Mouse (Mus musculus) intestine, embryonic 14.5 days (tissue): ENCODE measurements at regions not wholly inside any gene's neighbourhood (a gene's known extent, or its start where the extent isn't known, plus 50 kb on each side); places are given as distances from the start of the nearest gene placed in this dataset.

ENCODE experiments used
- ATAC-seq: fragments of 200-750 bp; cut with Nextera tagmentation; replicated peaks from 2 replicates; pipeline ENCODE4 v1.8.0; 2017; ENCODE audit warnings: low read depth, moderate number of reproducible peaks, moderate TSS enrichment, moderate library complexity; ENCODE audit not compliant: low FRiP score, low TSS enrichment
- DNase-seq: peaks from one replicate; pipeline ENCODE4 v3.0.0-alpha.2; 2018; ENCODE audit warnings: low spot score
- H3K27ac ChIP-seq: fragments of 300-500 bp; sonication (generic); 2 replicates; pipeline ENCODE4 v1.5.1; 2014; ENCODE audit warnings: low read depth, mild to moderate bottlenecking, control low read depth
- H3K27me3 ChIP-seq: fragments of 300-500 bp; sonication (generic); replicated peaks from 2 replicates; pipeline ENCODE4 v1.6.1; 2014; ENCODE audit warnings: low read length, control low read depth; ENCODE audit not compliant: control insufficient read depth, insufficient read depth
- H3K36me3 ChIP-seq: fragments of 300-500 bp; sonication (generic); 2 replicates; pipeline ENCODE4 v1.6.1; 2014; ENCODE audit warnings: low read length, control low read depth; ENCODE audit not compliant: control insufficient read depth, insufficient read depth
- H3K4me1 ChIP-seq: fragments of 300-500 bp; sonication (generic); replicated peaks from 2 replicates; pipeline ENCODE4 v1.6.1; 2014; ENCODE audit warnings: low read length, control low read depth, mixed read lengths; ENCODE audit not compliant: control insufficient read depth, insufficient read depth
- H3K4me2 ChIP-seq: fragments of 300-500 bp; sonication (generic); 2 replicates; pipeline ENCODE4 v1.6.1; 2014; ENCODE audit warnings: low read length
- H3K4me3 ChIP-seq: fragments of 300-500 bp; sonication (generic); 2 replicates; pipeline ENCODE4 v1.5.1; 2014; ENCODE audit warnings: low read depth, low read length, control low read depth, mixed read lengths
- H3K9ac ChIP-seq: fragments of 300-500 bp; sonication (generic); 2 replicates; pipeline ENCODE4 v1.6.1; 2014; ENCODE audit warnings: mild to moderate bottlenecking, low read length
- H3K9me3 ChIP-seq: fragments of 300-500 bp; sonication (generic); 2 replicates; pipeline ENCODE4 v1.6.1; 2016; ENCODE audit warnings: low read length, control low read depth; ENCODE audit not compliant: control insufficient read depth
- WGBS: fragments of 180-500 bp; shearing (Covaris S2); extraction: QIAGEN DNeasy Blood & Tissue Kit; methylation state at CpG from one replicate; pipeline ENCODE4 v1.1.7; 2014; 5-methylcytosine and 5-hydroxymethylcytosine counted together

DNA sequence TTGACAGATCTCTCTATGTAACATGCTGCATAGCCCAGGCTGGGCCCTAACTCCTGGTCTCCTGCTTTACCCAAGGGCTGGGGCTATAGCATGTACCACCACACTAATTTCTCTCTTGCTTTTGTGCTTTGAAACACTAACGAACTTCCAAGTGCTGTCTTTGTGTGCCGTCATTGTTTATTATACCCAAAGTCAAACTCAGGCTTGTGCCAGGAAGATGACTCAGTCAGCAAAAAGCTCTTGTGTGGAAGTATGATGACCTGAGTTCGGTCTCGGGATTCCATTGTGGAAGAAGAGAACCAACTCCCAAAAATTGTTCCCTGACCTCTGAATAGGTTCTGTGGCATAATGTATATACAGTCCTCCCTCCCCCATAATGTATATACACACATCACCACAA lies 84.1 kb upstream of the Syt6 start:
- no peak for DNase-seq
- ATAC-seq = no peak
- no peak overlapping the region for H3K9ac ChIP-seq
- H3K27me3 ChIP-seq = no peaks in the 10 kb centered on the region
- no peaks in the 10 kb centered on the region for H3K36me3 ChIP-seq
- H3K27ac ChIP-seq = no peak overlapping the region
- H3K4me2 ChIP-seq = no peak overlapping the region
- 80% methylated on average over 4 of the region's 4 CpGs for WGBS
- no peaks in the 10 kb centered on the region for H3K4me1 ChIP-seq
- no peaks in the 10 kb centered on the region for H3K9me3 ChIP-seq
- no peak overlapping the region for H3K4me3 ChIP-seq

- Histone ChIP-seq H3K4me3 (no peak overlapping the region), H3K9me3 (no peaks in the 10 kb centered on the region), H3K27ac (no peak overlapping the region), H3K4me1 (no peaks in the 10 kb centered on the region), H3K27me3 (no peaks in the 10 kb centered on the region), H3K9ac (no peak overlapping the region), H3K36me3 (no peaks in the 10 kb centered on the region), H3K4me2 (no peak overlapping the region)
- no peak for ATAC-seq
- no peak for DNase-seq
- WGBS = 82% methylated on average over 3 of the region's 3 CpGs
These were observed 82.8 kb upstream of the Syt6 start for GRCm38 (mm10) chr3:103492211-103492610.

GRCm38 (mm10) chr3:103493623-103494022 lies 81.4 kb upstream of the Syt6 start:
- 100% methylated on average over 1 of the region's 1 CpGs for WGBS
- H3K27me3 ChIP-seq = no peaks in the 10 kb centered on the region
- no peaks in the 10 kb centered on the region for H3K4me1 ChIP-seq
- H3K9me3 ChIP-seq = no peaks in the 10 kb centered on the region
- no peaks in the 10 kb centered on the region for H3K36me3 ChIP-seq
- DNase-seq (no peak), ATAC-seq (no peak)
- H3K27ac ChIP-seq = no peak overlapping the region
- no peak overlapping the region for H3K4me3 ChIP-seq
- H3K4me2 ChIP-seq = no peak overlapping the region
- H3K9ac ChIP-seq = no peak overlapping the region

DNA sequence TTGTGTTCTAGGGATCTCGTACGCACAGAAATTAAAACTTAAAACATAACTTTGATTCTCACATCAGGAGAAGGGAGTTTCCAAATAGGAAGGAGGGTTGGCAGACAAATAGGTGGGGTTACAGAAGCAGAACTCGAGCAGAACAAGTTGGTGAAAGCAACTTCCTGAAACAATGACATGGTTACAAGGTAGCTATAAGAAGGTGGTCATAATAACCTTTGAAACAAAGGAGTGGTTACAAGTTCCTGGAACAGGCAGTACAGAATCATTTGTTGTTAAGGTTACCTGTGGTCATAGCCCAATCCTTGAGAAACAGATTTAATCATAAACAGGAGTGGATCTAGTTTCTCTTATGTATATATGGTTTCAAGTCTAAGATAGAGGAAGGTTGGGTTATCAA lies 81.0 kb upstream of the Syt6 start:
- H3K27ac ChIP-seq = no peak overlapping the region
- WGBS = 84% methylated on average over 3 of the region's 3 CpGs

DNA sequence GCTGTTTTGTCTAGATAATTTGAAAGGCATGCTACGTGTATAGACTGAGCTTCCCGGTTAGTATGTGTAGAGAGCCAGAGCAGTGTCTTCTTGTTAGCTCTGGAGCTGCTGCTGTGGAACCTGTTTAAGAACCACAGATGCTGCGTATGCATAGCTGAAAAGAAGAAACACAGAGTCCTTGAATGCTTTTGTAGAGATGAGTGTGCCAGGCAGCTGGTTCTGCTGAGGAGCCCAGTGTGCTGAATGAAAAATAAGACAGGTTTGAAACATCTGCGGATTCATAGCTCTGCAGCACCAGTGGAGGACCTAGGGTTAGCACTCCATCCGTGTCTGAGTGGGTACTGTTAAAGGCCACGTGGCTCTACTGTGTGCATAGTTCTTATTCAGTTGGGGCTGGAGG lies 78.9 kb upstream of the Syt6 start:
- no peaks in the 10 kb centered on the region for H3K27me3 ChIP-seq
- no peak overlapping the region for H3K9ac ChIP-seq
- H3K4me2 ChIP-seq = no peak overlapping the region
- H3K9me3 ChIP-seq = no peaks in the 10 kb centered on the region
- no peaks in the 10 kb centered on the region for H3K36me3 ChIP-seq
- ATAC-seq (no peak), DNase-seq (no peak)
- WGBS = 82% methylated on average over 6 of the region's 6 CpGs
- no peaks in the 10 kb centered on the region for H3K4me1 ChIP-seq
- no peak overlapping the region for H3K4me3 ChIP-seq
- H3K27ac ChIP-seq = no peak overlapping the region

More for the DNA sequence above, 81.0 kb upstream of the Syt6 start:
- no peak overlapping the region for H3K4me3 ChIP-seq
- no peaks in the 10 kb centered on the region for H3K9me3 ChIP-seq
- no peaks in the 10 kb centered on the region for H3K36me3 ChIP-seq
- no peak overlapping the region for H3K9ac ChIP-seq
- no peaks in the 10 kb centered on the region for H3K27me3 ChIP-seq
- H3K4me1 ChIP-seq = no peaks in the 10 kb centered on the region
- no peak overlapping the region for H3K4me2 ChIP-seq
- ATAC-seq (no peak), DNase-seq (no peak)

GRCm38 (mm10) chr3:103496683-103497082 lies 78.3 kb upstream of the Syt6 start:
- ATAC-seq (no peak), DNase-seq (no peak)
- Histone ChIP-seq H3K36me3 (no peaks in the 10 kb centered on the region), H3K9me3 (no peaks in the 10 kb centered on the region), H3K27me3 (no peaks in the 10 kb centered on the region), H3K9ac (no peak overlapping the region), H3K27ac (no peak overlapping the region), H3K4me3 (no peak overlapping the region), H3K4me2 (no peak overlapping the region), H3K4me1 (no peaks in the 10 kb centered on the region)
- WGBS = 71% methylated on average over 3 of the region's 3 CpGs

DNA sequence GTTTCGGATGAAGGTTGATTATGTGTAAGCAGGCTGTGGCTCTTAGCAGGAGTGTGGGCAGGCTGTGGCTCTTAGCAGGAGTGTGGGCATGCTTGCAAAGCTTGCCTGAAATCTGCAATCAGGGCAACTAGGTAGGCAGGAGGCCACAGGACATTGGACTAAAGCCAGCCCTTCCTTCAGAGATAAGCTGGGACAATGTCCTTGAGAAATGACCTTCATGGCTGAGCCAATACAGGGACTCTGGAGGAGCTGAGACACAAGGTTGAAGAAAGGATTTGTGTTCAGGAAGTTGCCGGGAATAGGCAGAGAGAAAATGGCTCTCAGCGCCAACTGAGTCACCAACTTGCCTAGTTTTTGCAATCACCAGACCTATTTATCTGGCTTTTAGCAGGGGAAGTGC lies 77.3 kb upstream of the Syt6 start:
- Histone ChIP-seq H3K4me1 (no peaks in the 10 kb centered on the region), H3K36me3 (no peaks in the 10 kb centered on the region), H3K4me2 (no peak overlapping the region), H3K27ac (no peak overlapping the region), H3K9me3 (no peaks in the 10 kb centered on the region), H3K27me3 (no peaks in the 10 kb centered on the region), H3K4me3 (no peak overlapping the region), H3K9ac (no peak overlapping the region)
- DNase-seq (no peak), ATAC-seq (no peak)
- WGBS = 86% methylated on average over 3 of the region's 3 CpGs

DNA sequence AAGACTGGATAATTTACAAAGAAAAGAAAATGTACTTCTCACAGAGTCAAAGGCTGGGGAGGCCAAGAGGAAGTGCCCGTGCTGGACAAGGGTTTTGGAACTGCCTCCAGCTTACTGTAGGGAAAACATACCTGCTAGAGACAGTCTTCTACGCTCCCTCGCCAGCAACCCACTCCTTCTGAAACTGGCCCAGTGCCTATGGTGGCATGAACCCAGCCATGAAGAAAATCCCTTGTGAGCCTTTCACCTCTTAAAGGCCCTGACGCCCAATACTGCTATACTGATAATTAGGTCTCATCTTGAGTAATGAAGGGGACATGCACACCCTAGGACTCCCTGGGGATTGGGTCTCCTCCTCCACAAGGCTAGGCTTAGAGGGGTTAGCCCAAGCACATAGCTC lies 76.6 kb upstream of the Syt6 start:
- 88% methylated on average over 4 of the region's 4 CpGs for WGBS
- H3K9me3 ChIP-seq = no peaks in the 10 kb centered on the region
- H3K9ac ChIP-seq = no peak overlapping the region
- H3K27me3 ChIP-seq = no peaks in the 10 kb centered on the region
- H3K27ac ChIP-seq = no peak overlapping the region
- H3K36me3 ChIP-seq = no peaks in the 10 kb centered on the region
- ATAC-seq = no peak
- H3K4me2 ChIP-seq = no peak overlapping the region
- DNase-seq = no peak
- H3K4me3 ChIP-seq = no peak overlapping the region
- no peaks in the 10 kb centered on the region for H3K4me1 ChIP-seq

- H3K4me1 ChIP-seq = no peaks in the 10 kb centered on the region
- no peak for ATAC-seq
These were observed 75.2 kb upstream of the Syt6 start for GRCm38 (mm10) chr3:103499801-103500200.

More at GRCm38 (mm10) chr3:103499801-103500200, 75.2 kb upstream of the Syt6 start:
- Histone ChIP-seq H3K27ac (no peak overlapping the region), H3K4me2 (no peak overlapping the region), H3K4me3 (no peak overlapping the region), H3K27me3 (no peaks in the 10 kb centered on the region), H3K9me3 (no peaks in the 10 kb centered on the region), H3K36me3 (no peaks in the 10 kb centered on the region), H3K9ac (no peak overlapping the region)
- 75% methylated on average over 1 of the region's 1 CpGs for WGBS
- no peak for DNase-seq
